Comparison of ENCODE assay signal across 9 mouse cellular contexts in genomic region chr9:114389371-114389904, GRCm38 (mm10). TPM values are rescaled to one million over a fixed set of nuclear protein-coding genes. Genes with fewer than 3 reads are reported as not detected.
DNase-seq lines count a peak whose midpoint lies in the region; ATAC-seq and TF ChIP-seq lines count a peak whose summit lies in the region.
"Had no signal": no experiment of that assay in that cellular context is flagged by ENCODE, and none has a peak within 500 bp of the region (broad histone marks: within the 10 kb centered on the region; RNA-seq: fewer than 3 reads in every experiment).

No protein-coding gene starts in this region.

- peak; percentile 45 for ATAC-seq in embryonic facial prominence, embryonic 11.5 days (replicated peaks; ENCODE audit: insufficient number of reproducible peaks, low FRiP score, low TSS enrichment, low read depth)
- no peak; the same call in 1 of the 2 replicates for ATAC-seq in hindbrain, embryonic 14.5 days (ENCODE audit: low FRiP score)

- no peak overlapping the region for H3K9ac ChIP-seq in embryonic facial prominence, embryonic 11.5 days (replicated peaks; ENCODE audit: low read length)
- peak overlapping the region; percentile 82; the same call in 1 of the 2 replicates for H3K9ac ChIP-seq in hindbrain, embryonic 14.5 days

- no peak for TF ChIP-seq POLR2A in spleen, adult 2 months (IDR thresholded peaks at IDR 0.05; ENCODE audit: low read depth, low read length)

- no peaks in the 10 kb centered on the region for H3K4me1 ChIP-seq in spleen, adult 2 months (ENCODE audit: control insufficient read depth, insufficient read depth, insufficient read length)
- no peaks in the 10 kb centered on the region; the same call in 1 of the 2 replicates for H3K4me1 ChIP-seq in embryonic facial prominence, embryonic 11.5 days (ENCODE audit: control insufficient read depth, insufficient read depth, low read length)
- no peaks in the 10 kb centered on the region for H3K4me1 ChIP-seq in hindbrain, embryonic 14.5 days (replicated peaks; ENCODE audit: control insufficient read depth, insufficient read depth, low read length)
- H3K4me1 ChIP-seq in megakaryocyte, embryonic 14.5 days = peaks cover 69% of the 10 kb centered on the region

- H3K4me2 ChIP-seq in embryonic facial prominence, embryonic 11.5 days (ENCODE audit: low read depth, low read length) = peak overlapping the region; percentile 88
- H3K4me2 ChIP-seq in hindbrain, embryonic 14.5 days (replicated peaks) = peak overlapping the region; percentile 90

- WGBS in spleen, adult 2 months = 86% methylated on average over 8 of the region's 8 CpGs
- WGBS in embryonic facial prominence, embryonic 11.5 days = 73% methylated on average over 8 of the region's 8 CpGs
- WGBS in hindbrain, embryonic 14.5 days = 81% methylated on average over 8 of the region's 8 CpGs

- no peaks in the 10 kb centered on the region for H3K9me3 ChIP-seq in embryonic facial prominence, embryonic 11.5 days (replicated peaks; ENCODE audit: control insufficient read depth, low read length)
- no peaks in the 10 kb centered on the region for H3K9me3 ChIP-seq in hindbrain, embryonic 14.5 days (ENCODE audit: control insufficient read depth, low read length)
- H3K9me3 ChIP-seq in megakaryocyte, embryonic 14.5 days = no peaks in the 10 kb centered on the region

- intact Hi-C loops in left cerebral cortex, postnatal 14 days (cut with DNase I) = loop anchor here (10.0 kb wide), 1 partner anchor 395 kb away; no protein-coding TSS in a partner anchor

- H3K27ac ChIP-seq in spleen, adult 2 months (ENCODE audit: insufficient read depth, low read length) = no peak overlapping the region
- peak overlapping the region; percentile 32; the same call in 1 of the 2 replicates for H3K27ac ChIP-seq in embryonic facial prominence, embryonic 11.5 days (replicated peaks; ENCODE audit: low read depth, low read length)
- H3K27ac ChIP-seq in hindbrain, embryonic 14.5 days = no peak overlapping the region

- peak overlapping the region; percentile 26; the same call in 1 of the 2 replicates for H3K4me3 ChIP-seq in spleen, adult 2 months (ENCODE audit: extremely low read depth, insufficient read depth, insufficient read length)
- H3K4me3 ChIP-seq in embryonic facial prominence, embryonic 11.5 days (ENCODE audit: low read depth, low read length) = peak overlapping the region; percentile 83
- H3K4me3 ChIP-seq in hindbrain, embryonic 14.5 days (replicated peaks; ENCODE audit: low read length) = peak overlapping the region; percentile 70
- H3K4me3 ChIP-seq in megakaryocyte, embryonic 14.5 days (replicated peaks) = peak overlapping the region; percentile 95

- no peak for TF ChIP-seq CTCF in spleen, adult 2 months (IDR thresholded peaks at IDR 0.05; ENCODE audit: extremely low read depth, insufficient read depth, insufficient read length, insufficient replicate concordance)

- DNase-seq in spleen, adult 2 months (ENCODE audit: low read depth in 1 of 2, low spot score in 2 of 2) = no peak
- DNase-seq in spleen, postnatal 36 days (ENCODE audit: low spot score in 2 of 2) = no peak
- DNase-seq in embryonic facial prominence, embryonic 11.5 days (ENCODE audit: low spot score) = peak; percentile 43
- no peak for DNase-seq in hindbrain, embryonic 14.5 days (ENCODE audit: low spot score)
- DNase-seq in spleen, postnatal 14 days (ENCODE audit: low spot score in 2 of 2) = no peak
- no peak for DNase-seq in ovary, postnatal 14 days (ENCODE audit: low spot score)
- DNase-seq in left cerebral cortex, postnatal 14 days (ENCODE audit: low spot score in 2 of 2) = no peak

- H3K27me3 ChIP-seq in spleen, adult 2 months (ENCODE audit: control insufficient read depth, insufficient read depth, low read length) = no peaks in the 10 kb centered on the region
- no peaks in the 10 kb centered on the region for H3K27me3 ChIP-seq in embryonic facial prominence, embryonic 11.5 days (ENCODE audit: control insufficient read depth, insufficient read depth, low read length)
- H3K27me3 ChIP-seq in hindbrain, embryonic 14.5 days (ENCODE audit: control insufficient read depth, insufficient read depth, low read length) = 0 out of 2 replicates have a peak, but pooled peaks cover 4% of the 10 kb centered on the region
- H3K27me3 ChIP-seq in megakaryocyte, embryonic 14.5 days (replicated peaks) = no peaks in the 10 kb centered on the region

- H3K36me3 ChIP-seq in spleen, adult 2 months (ENCODE audit: control insufficient read depth, insufficient read depth, low read length) = peaks cover 3% of the 10 kb centered on the region; the same call in 1 of the 2 replicates
- H3K36me3 ChIP-seq in embryonic facial prominence, embryonic 11.5 days (replicated peaks; ENCODE audit: control insufficient read depth, insufficient read depth, low read depth, low read length) = no peaks in the 10 kb centered on the region
- H3K36me3 ChIP-seq in hindbrain, embryonic 14.5 days (replicated peaks; ENCODE audit: control insufficient read depth, insufficient read depth) = no peaks in the 10 kb centered on the region
- H3K36me3 ChIP-seq in megakaryocyte, embryonic 14.5 days (replicated peaks; ENCODE audit: low read length) = peaks cover 38% of the 10 kb centered on the region

RNA-seq across cellular contexts. Expression of gene Crtap, which starts 1.0 kb away (rescaled TPM):
- polyA plus RNA-seq in spleen, adult 2 months (2012; rRNA removed) = 37.1 and 49.2 TPM in 2 replicates
- polyA plus RNA-seq in embryonic facial prominence, embryonic 11.5 days (2014; fragmentation: Nextera tagmentation; extraction: Ambion mirVana) = 63.4 and 68.4 TPM in 2 replicates
- polyA plus RNA-seq in hindbrain, embryonic 14.5 days (2014; fragmentation: Nextera tagmentation; extraction: Ambion mirVana) = 30.7 and 31.6 TPM in 2 replicates
- 20.4 and 57.9 TPM in 2 replicates for polyA plus RNA-seq in megakaryocyte, embryonic 14.5 days (2012; ENCODE audit: insufficient read depth, low replicate concordance)
- 1 to 10 TPM; 8.0 to 8.6 TPM for total RNA-seq in left cerebral cortex, postnatal 14 days (2021)

RNA-seq across cellular contexts. Expression of gene Glb1, which starts 11.4 kb away (rescaled TPM):
- 21.8 and 23.9 TPM in 2 replicates for polyA plus RNA-seq in spleen, adult 2 months (2012; rRNA removed)
- 23.3 and 27.4 TPM in 2 replicates for polyA plus RNA-seq in embryonic facial prominence, embryonic 11.5 days (2014; fragmentation: Nextera tagmentation; extraction: Ambion mirVana)
- 36.2 and 38.9 TPM in 2 replicates for polyA plus RNA-seq in hindbrain, embryonic 14.5 days (2014; fragmentation: Nextera tagmentation; extraction: Ambion mirVana)
- polyA plus RNA-seq in megakaryocyte, embryonic 14.5 days (2012; ENCODE audit: insufficient read depth, low replicate concordance) = 12.5 and 16.4 TPM in 2 replicates
- total RNA-seq in left cerebral cortex, postnatal 14 days (2021) = 10 to 100 TPM; 28.1 to 30.2 TPM

RNA-seq across cellular contexts. Expression of gene Tmppe, which starts 11.5 kb away (rescaled TPM):
- polyA plus RNA-seq in spleen, adult 2 months (2012; rRNA removed) = 10.2 and 11.2 TPM in 2 replicates
- 2.2 and 3.5 TPM in 2 replicates for polyA plus RNA-seq in embryonic facial prominence, embryonic 11.5 days (2014; fragmentation: Nextera tagmentation; extraction: Ambion mirVana)
- 3.9 and 4.0 TPM in 2 replicates for polyA plus RNA-seq in hindbrain, embryonic 14.5 days (2014; fragmentation: Nextera tagmentation; extraction: Ambion mirVana)
- 1.2 and 2.1 TPM in 2 replicates for polyA plus RNA-seq in megakaryocyte, embryonic 14.5 days (2012; ENCODE audit: insufficient read depth, low replicate concordance)
- 10 to 100 TPM in 1 of 2 experiments, 1 to 10 TPM in 1; 9.4 to 10.4 TPM for total RNA-seq in left cerebral cortex, postnatal 14 days (2021)

RNA-seq across cellular contexts. Expression of gene Bcl2a1c, which starts 59.5 kb away (rescaled TPM):
- polyA plus RNA-seq in spleen, adult 2 months (2012; rRNA removed) = not detected in 2 replicates
- polyA plus RNA-seq in embryonic facial prominence, embryonic 11.5 days (2014; fragmentation: Nextera tagmentation; extraction: Ambion mirVana) = not detected in 2 replicates
- polyA plus RNA-seq in hindbrain, embryonic 14.5 days (2014; fragmentation: Nextera tagmentation; extraction: Ambion mirVana) = not detected in 2 replicates
- not detected in 2 replicates for polyA plus RNA-seq in megakaryocyte, embryonic 14.5 days (2012; ENCODE audit: insufficient read depth, low replicate concordance)
- not detected for total RNA-seq in left cerebral cortex, postnatal 14 days (2021)
- total RNA-seq: heart, adult 18-20 months had no signal

Comparison
In these comparisons a context has a peak if more than half of its experiments do, and no peak if none do; other contexts are left out.
1. H3K4me3 ChIP-seq: peak in every context shown above with its lines; median percentile 95 in megakaryocyte, embryonic 14.5 days; 83 in embryonic facial prominence, embryonic 11.5 days; 70 in hindbrain, embryonic 14.5 days; 26 in spleen, adult 2 months.